In the genomic region with DNA sequence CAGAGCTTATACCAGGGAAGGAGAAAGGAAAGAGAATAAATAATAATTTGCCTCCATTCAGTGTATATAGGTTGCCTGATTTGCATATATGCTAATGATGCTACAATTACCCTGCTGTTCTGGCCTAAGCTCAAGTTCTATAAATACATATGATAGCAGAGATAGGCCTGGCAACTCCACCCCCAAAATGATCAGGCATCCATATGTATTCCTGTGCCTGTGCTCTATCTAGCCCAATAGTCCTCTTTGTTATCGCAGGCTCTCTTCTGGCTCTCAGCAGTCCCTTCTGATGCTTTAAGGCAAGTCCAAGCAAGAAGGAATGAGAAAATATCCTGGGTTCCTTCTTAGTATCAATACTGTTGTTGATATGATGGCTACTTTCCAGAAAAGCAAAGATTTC, we compare ENCODE assay signal across 19 mouse cellular contexts. TPM values are rescaled to one million over a fixed set of nuclear protein-coding genes. Genes with fewer than 3 reads are reported as not detected.
A peak's percentile ranks its signal among the peaks of the same experiment; 100 is the strongest.
DNase-seq lines count a peak whose midpoint lies in the region; ATAC-seq and TF ChIP-seq lines count a peak whose summit lies in the region.
"Had no signal": no experiment of that assay in that cellular context is flagged by ENCODE, and none has a peak within 500 bp of the region (broad histone marks: within the 10 kb centered on the region; RNA-seq: fewer than 3 reads in every experiment).

No protein-coding gene starts in this region.

- H3K27me3 ChIP-seq in neural tube, embryonic 11.5 days (ENCODE audit: control insufficient read depth, insufficient read depth, low read length), result peaks cover 85% of the 10 kb centered on the region
- no peaks in the 10 kb centered on the region for H3K27me3 ChIP-seq in forebrain, postnatal 0 days (ENCODE audit: insufficient read depth, low read length)
- H3K27me3 ChIP-seq in midbrain, embryonic 14.5 days (ENCODE audit: control insufficient read depth, insufficient read depth, low read length), result peaks cover 29% of the 10 kb centered on the region

- no peak for ATAC-seq in neural tube, embryonic 11.5 days (ENCODE audit: insufficient read depth, low FRiP score, low TSS enrichment)
- ATAC-seq in forebrain, postnatal 0 days, result peak; percentile 3; the same call in 1 of the 2 replicates
- no peak for ATAC-seq in midbrain, embryonic 14.5 days (ENCODE audit: low FRiP score, low TSS enrichment)
- ATAC-seq in erythroblast, adult 5-6 weeks (replicated peaks; ENCODE audit: low FRiP score, poor library complexity, severe bottlenecking), result no peak
- ATAC-seq: CD4-positive, CD25-positive, alpha-beta regulatory T cell, adult 4 months had no signal

- TF ChIP-seq CTCF in forebrain, postnatal 0 days (IDR thresholded peaks at IDR 0.05; ENCODE audit: low read depth), result no peak

- DNase-seq in neural tube, embryonic 11.5 days (ENCODE audit: low spot score), result peak; percentile 14
- no peak for DNase-seq in neural tube, embryonic 10.5 days (ENCODE audit: extremely low spot score, low spot score)
- DNase-seq in forebrain, postnatal 0 days, result peak; percentile 81
- DNase-seq in midbrain, embryonic 14.5 days, result peak; percentile 47
- peak; percentile 71 for DNase-seq in telencephalon, adult 2 months (ENCODE audit: low read depth, low spot score)
- no peak for DNase-seq in heart, adult 18-20 months
- DNase-seq in cerebellum, postnatal 14 days, result no peak
- DNase-seq: cerebellum, postnatal 36 days; lung, adult 18-20 months had no signal

- H3K4me2 ChIP-seq in neural tube, embryonic 11.5 days (ENCODE audit: low read depth), result no peak overlapping the region; the same call in 1 of the 2 replicates
- peak overlapping the region; percentile 97 for H3K4me2 ChIP-seq in forebrain, postnatal 0 days (ENCODE audit: low read depth)
- peak overlapping the region; percentile 59 for H3K4me2 ChIP-seq in midbrain, embryonic 14.5 days (ENCODE audit: low read length)
- H3K4me2 ChIP-seq: kidney, embryonic 15.5 days; limb, embryonic 12.5 days; stomach, embryonic 15.5 days had no signal

- H3K9ac ChIP-seq in neural tube, embryonic 11.5 days (ENCODE audit: low read length), result peak overlapping the region; percentile 54; the same call in 1 of the 2 replicates
- peak overlapping the region; percentile 96 for H3K9ac ChIP-seq in forebrain, postnatal 0 days
- no peak overlapping the region for H3K9ac ChIP-seq in midbrain, embryonic 14.5 days (replicated peaks; ENCODE audit: low read length)
- H3K9ac ChIP-seq: kidney, embryonic 15.5 days; limb, embryonic 12.5 days; stomach, embryonic 15.5 days had no signal

- peaks cover 31% of the 10 kb centered on the region for H3K4me1 ChIP-seq in neural tube, embryonic 11.5 days (ENCODE audit: control insufficient read depth, insufficient read depth, low read length)
- H3K4me1 ChIP-seq in forebrain, postnatal 0 days (ENCODE audit: insufficient read depth), result peaks cover 42% of the 10 kb centered on the region
- peaks cover 44% of the 10 kb centered on the region for H3K4me1 ChIP-seq in midbrain, embryonic 14.5 days (ENCODE audit: control insufficient read depth, insufficient read depth, low read length)

- H3K9me3 ChIP-seq in neural tube, embryonic 11.5 days (ENCODE audit: control insufficient read depth, low read length), result no peaks in the 10 kb centered on the region
- H3K9me3 ChIP-seq in forebrain, postnatal 0 days (ENCODE audit: low read length), result no peaks in the 10 kb centered on the region
- no peaks in the 10 kb centered on the region for H3K9me3 ChIP-seq in midbrain, embryonic 14.5 days (ENCODE audit: control insufficient read depth, low read length)
- H3K9me3 ChIP-seq: heart, embryonic 10.5 days; kidney, embryonic 15.5 days; limb, embryonic 12.5 days; stomach, embryonic 15.5 days had no signal

- no peaks in the 10 kb centered on the region for H3K36me3 ChIP-seq in neural tube, embryonic 11.5 days (ENCODE audit: control insufficient read depth, insufficient read depth, low read length)
- H3K36me3 ChIP-seq in forebrain, postnatal 0 days (ENCODE audit: insufficient read depth), result peaks cover 2% of the 10 kb centered on the region; the same call in 1 of the 2 replicates
- no peaks in the 10 kb centered on the region for H3K36me3 ChIP-seq in midbrain, embryonic 14.5 days (ENCODE audit: control insufficient read depth, insufficient read depth, low read length)
- H3K36me3 ChIP-seq: heart, embryonic 10.5 days; kidney, embryonic 15.5 days; limb, embryonic 12.5 days; stomach, embryonic 15.5 days had no signal

- WGBS in neural tube, embryonic 11.5 days, result 6% methylated on average over 1 of the region's 1 CpGs
- 4% methylated on average over 1 of the region's 1 CpGs for WGBS in forebrain, postnatal 0 days
- WGBS in midbrain, embryonic 14.5 days, result 17% methylated on average over 1 of the region's 1 CpGs

- H3K4me3 ChIP-seq in neural tube, embryonic 11.5 days (ENCODE audit: low read depth, low read length), result no peak overlapping the region
- no peak overlapping the region for H3K4me3 ChIP-seq in forebrain, postnatal 0 days (ENCODE audit: low read depth, low read length)
- no peak overlapping the region for H3K4me3 ChIP-seq in midbrain, embryonic 14.5 days (replicated peaks; ENCODE audit: low read depth, low read length)
- H3K4me3 ChIP-seq: heart, embryonic 10.5 days; kidney, embryonic 15.5 days; limb, embryonic 12.5 days; stomach, embryonic 15.5 days had no signal

- peak overlapping the region; percentile 97 for H3K27ac ChIP-seq in neural tube, embryonic 11.5 days (ENCODE audit: low read depth, low read length)
- H3K27ac ChIP-seq in forebrain, postnatal 0 days (ENCODE audit: low read depth, low read length), result peak overlapping the region; percentile 99
- H3K27ac ChIP-seq in midbrain, embryonic 14.5 days (replicated peaks; ENCODE audit: low read depth, low read length), result peak overlapping the region; percentile 88
- H3K27ac ChIP-seq: heart, embryonic 10.5 days; kidney, embryonic 15.5 days; limb, embryonic 12.5 days; stomach, embryonic 15.5 days had no signal

RNA-seq across cellular contexts. Expression of a gene that starts 49.8 kb away (rescaled TPM):
- 0.27 and 1.2 TPM in 2 replicates for polyA plus RNA-seq in neural tube, embryonic 11.5 days (2014; fragmentation: Nextera tagmentation; extraction: Ambion mirVana)
- total RNA-seq in forebrain, postnatal 0 days (2014; rRNA removed), result 0.19 TPM in 1 of 2 replicates, not detected in the other
- polyA plus RNA-seq in forebrain, postnatal 0 days (2015; fragmentation: Nextera tagmentation; extraction: Ambion mirVana), result 0.21 and 0.25 TPM in 2 replicates
- polyA plus RNA-seq in midbrain, embryonic 14.5 days (2014; fragmentation: Nextera tagmentation; extraction: Ambion mirVana), result 0.21 and 0.22 TPM in 2 replicates
- not detected in 2 replicates for total RNA-seq in erythroblast, adult 5-6 weeks (2015; ENCODE audit: low replicate concordance)
- total RNA-seq in erythroblast, adult 5-6 weeks (2017; ENCODE audit: low replicate concordance), result not detected in 2 replicates
- under 1 TPM in 1 of 2 experiments, not detected in 1; 0.64 TPM for total RNA-seq in heart, adult 18-20 months (2021)
- total RNA-seq: gastrocnemius, adult 18-20 months; hematopoietic stem cell, adult 5-6 weeks; layer of hippocampus, postnatal 25 days; neutrophil, adult 5-6 weeks had no signal
- polyA plus RNA-seq: CD4-positive, CD25-positive, alpha-beta regulatory T cell, adult 4 months had no signal

Comparison
In these comparisons a context has a peak if more than half of its experiments do, and no peak if none do; other contexts are left out.
1. DNase-seq: peak in neural tube, embryonic 11.5 days (single experiment), forebrain, postnatal 0 days (single experiment), midbrain, embryonic 14.5 days (single experiment) and telencephalon, adult 2 months (single experiment); none in neural tube, embryonic 10.5 days (single experiment), heart, adult 18-20 months (0 of 2) and cerebellum, postnatal 14 days (0 of 2).
2. Peak in every context shown above with its lines, with median percentiles within 50 percentile points of each other: H3K27ac ChIP-seq.